Mouse (Mus musculus) embryonic facial prominence, embryonic 14.5 days (tissue): Measurements from ENCODE around the gene Erfe. TPM values are rescaled to one million over a fixed set of nuclear protein-coding genes. Genes with fewer than 3 reads are reported as not detected.
A peak's percentile ranks its signal among the peaks of the same experiment; 100 is the strongest.

Source experiments
- ATAC-seq: fragments of 200-750 bp; cut with Nextera tagmentation; 2 replicates; pipeline ENCODE4 v1.8.0; 2017; ENCODE audit warnings: low read depth, moderate number of reproducible peaks, moderate TSS enrichment
- DNase-seq: peaks from one replicate; pipeline ENCODE4 v3.0.0-alpha.2; 2015; ENCODE audit warnings: low spot score
- H3K27ac ChIP-seq: fragments of 300-500 bp; sonication (generic); replicated peaks from 2 replicates; pipeline ENCODE4 v1.5.1; 2014; ENCODE audit warnings: low read depth, mild to moderate bottlenecking, low read length, moderate library complexity
- H3K27me3 ChIP-seq: fragments of 300-500 bp; sonication (generic); replicated peaks from 2 replicates; pipeline ENCODE4 v1.6.1; 2014; ENCODE audit warnings: low read length; ENCODE audit not compliant: control insufficient read depth, insufficient read depth
- H3K36me3 ChIP-seq: fragments of 300-500 bp; sonication (generic); 2 replicates; pipeline ENCODE4 v1.6.1; 2014; ENCODE audit warnings: low read length, mixed read lengths; ENCODE audit not compliant: control insufficient read depth, insufficient read depth
- H3K4me1 ChIP-seq: fragments of 300-500 bp; sonication (generic); 2 replicates; pipeline ENCODE4 v1.6.1; 2014; ENCODE audit warnings: antibody characterized with exemption, low read length; ENCODE audit not compliant: control insufficient read depth, insufficient read depth
- H3K4me2 ChIP-seq: fragments of 300-500 bp; sonication (generic); 2 replicates; pipeline ENCODE4 v1.6.1; 2014; ENCODE audit warnings: low read depth, mild to moderate bottlenecking, low read length, moderate library complexity, mixed read lengths
- H3K4me3 ChIP-seq: fragments of 300-500 bp; sonication (generic); 2 replicates; pipeline ENCODE4 v1.5.1; 2014; ENCODE audit warnings: low read depth, mild to moderate bottlenecking, low read length
- H3K9ac ChIP-seq: fragments of 300-500 bp; sonication (generic); 2 replicates; pipeline ENCODE4 v1.6.1; 2014; ENCODE audit warnings: low read depth, mild to moderate bottlenecking, low read length, moderate library complexity, mixed read lengths
- H3K9me3 ChIP-seq: fragments of 300-500 bp; sonication (generic); 2 replicates; pipeline ENCODE4 v1.6.1; 2016; ENCODE audit warnings: low read length; ENCODE audit not compliant: control insufficient read depth
- WGBS: fragments of 180-500 bp; shearing (Covaris S2); extraction: QIAGEN DNeasy Blood & Tissue Kit; methylation state at CpG from one replicate; pipeline ENCODE4 v1.1.7; 2014; 5-methylcytosine and 5-hydroxymethylcytosine counted together
- polyA plus RNA-seq: library from polyadenylated mRNA; unstranded; fragments of >200 nt; fragmentation: Nextera tagmentation; extraction: Ambion mirVana; gene quantifications from 2 replicates; pipeline ENCODE4 v1.2.1, GENCODE M21; 2014

The Erfe gene
- polyA plus RNA-seq, 1 experiment from 2014 or later: 1.5 TPM

DNA sequence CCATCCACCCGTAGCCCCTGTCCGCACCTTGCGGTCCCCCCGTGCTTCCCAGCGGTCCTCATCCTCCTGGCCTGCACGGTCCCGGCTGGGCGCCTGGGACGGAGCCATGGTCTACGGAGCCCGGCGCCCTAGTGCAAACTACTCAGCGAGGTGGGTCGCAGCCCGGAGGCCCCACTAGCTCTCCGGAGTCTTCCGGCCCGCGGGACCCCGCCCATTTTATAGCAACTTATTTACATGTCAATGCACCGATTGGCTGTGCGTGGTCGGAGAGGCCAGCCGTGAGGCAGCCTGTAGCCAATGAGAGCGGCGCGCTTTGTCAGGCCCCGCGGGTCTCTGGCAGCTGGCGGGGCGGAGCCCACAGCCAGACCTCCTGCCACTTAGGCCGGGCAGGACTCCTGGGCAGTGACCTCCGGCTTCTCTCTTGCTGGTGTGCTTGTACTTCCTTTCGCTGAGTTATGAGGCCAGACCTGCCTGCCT lies 46.8 kb downstream of the Erfe start:
- DNase-seq: peak; percentile 99
- Histone ChIP-seq H3K4me3 (peak overlapping the region; percentile 63), H3K27me3 (0 out of 2 replicates have a peak, but pooled peaks cover 5% of the 10 kb centered on the region), H3K4me1 (peaks cover 19% of the 10 kb centered on the region), H3K9me3 (no peaks in the 10 kb centered on the region), H3K27ac (peak overlapping the region; percentile 89), H3K9ac (peak overlapping the region; percentile 74), H3K4me2 (peak overlapping the region; percentile 95), H3K36me3 (0 out of 2 replicates have a peak, but pooled peaks cover 4% of the 10 kb centered on the region)
- 0% methylated on average over 30 of the region's 34 CpGs for WGBS
- peak; percentile 93 for ATAC-seq

DNA sequence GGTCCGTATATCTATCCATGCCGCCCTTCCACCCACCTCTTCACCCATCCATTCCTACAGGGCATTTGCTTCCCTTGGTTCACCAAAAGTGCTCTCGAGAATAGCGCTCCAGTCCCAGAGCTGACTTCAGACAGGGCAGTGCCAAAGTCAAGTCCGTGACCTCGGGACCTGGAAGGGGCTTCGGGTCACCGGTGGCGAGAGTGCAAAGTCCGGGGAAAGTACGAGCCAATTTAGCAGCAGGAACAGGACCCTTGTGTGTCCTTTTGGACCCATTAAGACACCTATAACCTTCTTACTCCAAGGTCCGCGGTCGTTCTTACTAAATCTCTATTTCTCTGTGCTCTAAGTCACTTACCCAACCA lies 47.3 kb downstream of the Erfe start:
- peak overlapping the region; percentile 58 for H3K9ac ChIP-seq
- ATAC-seq (no peak), DNase-seq (no peak)
- peak overlapping the region; percentile 63 for H3K4me3 ChIP-seq
- no peaks in the 10 kb centered on the region for H3K9me3 ChIP-seq
- peak overlapping the region; percentile 95 for H3K4me2 ChIP-seq
- 0 out of 2 replicates have a peak, but pooled peaks cover 5% of the 10 kb centered on the region for H3K27me3 ChIP-seq
- H3K27ac ChIP-seq: peak overlapping the region; percentile 89
- 0 out of 2 replicates have a peak, but pooled peaks cover 4% of the 10 kb centered on the region for H3K36me3 ChIP-seq
- WGBS: under 1% methylated on average over 14 of the region's 14 CpGs
- H3K4me1 ChIP-seq: peaks cover 19% of the 10 kb centered on the region

DNA sequence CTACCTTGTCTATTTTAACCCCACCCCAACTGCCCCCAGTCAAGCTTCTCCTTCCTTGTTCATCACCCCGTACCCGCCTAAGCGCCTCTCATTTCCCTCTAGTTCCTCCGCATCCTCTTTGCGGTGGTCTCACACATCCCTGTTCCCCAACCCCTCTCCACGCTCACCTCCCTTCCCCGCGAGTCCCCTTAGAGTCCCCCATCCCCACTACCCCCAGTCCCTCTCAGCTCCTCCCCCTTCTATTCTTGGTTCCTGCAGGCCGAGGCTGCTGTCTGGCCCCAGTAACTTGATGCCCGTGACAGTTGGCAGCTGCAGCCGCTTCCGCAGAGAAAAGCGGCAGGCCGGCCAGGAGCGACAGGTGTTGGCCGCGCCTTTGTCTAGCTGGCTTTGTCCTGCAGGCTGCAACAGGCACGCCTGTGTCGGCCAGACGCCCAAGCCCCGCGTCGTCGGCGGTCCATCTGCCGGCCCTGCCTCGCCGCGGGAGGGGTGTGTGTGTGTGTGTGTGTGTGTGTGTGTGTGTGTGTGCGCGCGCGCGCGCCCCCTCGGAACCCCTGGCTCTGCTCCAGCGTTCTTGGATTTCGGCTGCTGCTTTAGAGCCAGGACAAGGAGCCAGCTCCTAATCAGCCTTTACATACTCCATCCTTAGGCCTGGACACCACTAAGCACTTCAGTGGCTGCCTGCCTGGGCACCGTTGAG lies 47.8 kb downstream of the Erfe start, which contains the start of gene Hes6:
Hes6 (minus strand) TSS at position 141 of the 697 bp plus-strand sequence.
- no peaks in the 10 kb centered on the region for H3K9me3 ChIP-seq
- under 1% methylated on average over 32 of the region's 39 CpGs for WGBS
- H3K27ac ChIP-seq: peak within 1 kb of the TSS; percentile 89
- H3K27me3 ChIP-seq: 0 out of 2 replicates have a peak, but pooled peaks cover 5% of the 10 kb centered on the region
- ATAC-seq (peak; percentile 74), DNase-seq (peak; percentile 95)
- H3K4me1 ChIP-seq: peaks cover 19% of the 10 kb centered on the region
- peak within 1 kb of the TSS; percentile 95 for H3K4me2 ChIP-seq
- peak within 1 kb of the TSS; percentile 63 for H3K4me3 ChIP-seq
- 0 out of 2 replicates have a peak, but pooled peaks cover 4% of the 10 kb centered on the region for H3K36me3 ChIP-seq
- peak within 1 kb of the TSS; percentile 74 for H3K9ac ChIP-seq

DNA sequence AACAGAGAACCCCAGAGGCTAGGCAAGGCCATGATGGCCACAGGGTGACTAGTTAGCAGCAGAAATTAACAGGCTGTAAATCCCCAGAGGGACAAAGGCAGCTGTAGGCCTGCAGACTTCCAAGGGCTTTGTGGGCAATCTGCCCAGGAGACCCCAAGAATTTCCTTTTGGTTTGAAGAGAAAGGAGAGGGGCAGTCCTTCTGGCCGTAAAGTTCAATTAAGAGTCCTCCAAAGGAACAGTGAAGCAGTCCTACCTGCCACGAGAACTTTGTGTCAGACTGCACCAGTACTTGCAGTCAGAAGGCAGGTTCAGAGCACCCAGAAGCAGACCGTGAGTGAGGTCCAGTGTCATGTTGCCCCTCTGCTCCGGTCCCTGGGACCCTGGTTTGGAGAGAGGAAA lies 48.7 kb downstream of the Erfe start:
- Histone ChIP-seq H3K4me1 (peaks cover 19% of the 10 kb centered on the region), H3K27ac (peak overlapping the region; percentile 89), H3K9ac (no peak overlapping the region; the same call in 1 of the 2 replicates), H3K4me2 (peak overlapping the region; percentile 95), H3K27me3 (0 out of 2 replicates have a peak, but pooled peaks cover 5% of the 10 kb centered on the region), H3K36me3 (0 out of 2 replicates have a peak, but pooled peaks cover 4% of the 10 kb centered on the region), H3K4me3 (no peak overlapping the region), H3K9me3 (no peaks in the 10 kb centered on the region)
- WGBS: 55% methylated on average over 4 of the region's 4 CpGs
- ATAC-seq (no peak), DNase-seq (peak; percentile 68)

DNA sequence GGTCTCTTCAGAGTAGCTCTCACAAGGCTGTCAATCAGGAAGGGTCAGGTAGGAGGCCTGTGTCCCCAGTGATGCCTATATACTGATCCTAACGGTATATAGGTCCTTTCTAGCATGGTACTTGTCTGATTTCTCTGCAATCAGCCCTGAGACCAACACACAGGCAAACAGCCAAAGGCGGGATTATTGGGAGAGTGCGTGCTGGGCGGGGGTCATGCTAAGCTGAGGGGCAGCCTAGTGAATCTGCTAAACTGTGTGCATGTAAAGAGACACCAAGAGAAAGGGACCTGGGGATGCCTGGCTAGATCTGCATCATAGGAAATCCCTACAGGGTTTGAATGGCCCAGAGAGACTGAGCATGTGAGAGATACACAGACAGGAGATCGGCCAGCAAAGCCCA lies 49.1 kb downstream of the Erfe start:
- Histone ChIP-seq H3K9me3 (no peaks in the 10 kb centered on the region), H3K36me3 (0 out of 2 replicates have a peak, but pooled peaks cover 4% of the 10 kb centered on the region), H3K27ac (peak overlapping the region; percentile 89), H3K4me3 (no peak overlapping the region), H3K4me1 (peaks cover 19% of the 10 kb centered on the region), H3K9ac (no peak overlapping the region; the same call in 1 of the 2 replicates), H3K27me3 (0 out of 2 replicates have a peak, but pooled peaks cover 5% of the 10 kb centered on the region), H3K4me2 (peak overlapping the region; percentile 95; the same call in 1 of the 2 replicates)
- ATAC-seq: no peak
- WGBS: 74% methylated on average over 5 of the region's 5 CpGs
- DNase-seq: peak; percentile 41

DNA sequence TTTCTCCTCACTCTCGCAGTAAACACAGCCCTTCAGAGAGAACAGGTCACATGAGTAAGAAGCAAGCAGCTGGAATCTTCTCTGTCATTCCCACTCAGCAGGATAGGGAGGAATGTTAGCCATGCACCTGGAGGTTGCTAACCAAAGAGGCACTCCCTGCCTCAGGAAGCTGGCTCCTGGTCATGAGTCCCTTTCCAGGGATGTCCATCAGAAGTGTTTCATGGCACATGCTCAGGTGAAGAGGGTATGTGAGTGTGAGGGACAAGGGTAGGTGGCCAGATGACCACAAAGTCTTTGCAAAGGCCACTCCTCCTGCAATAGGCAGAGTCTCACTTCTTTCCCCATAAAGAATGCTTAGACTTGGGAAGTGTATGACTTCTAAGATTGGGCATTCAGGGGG lies 51.8 kb downstream of the Erfe start:
- H3K4me2 ChIP-seq: no peak overlapping the region
- H3K36me3 ChIP-seq: 0 out of 2 replicates have a peak, but pooled peaks cover 4% of the 10 kb centered on the region
- peaks cover 11% of the 10 kb centered on the region for H3K4me1 ChIP-seq
- no peak overlapping the region for H3K4me3 ChIP-seq
- H3K9ac ChIP-seq: no peak overlapping the region
- no peaks in the 10 kb centered on the region for H3K27me3 ChIP-seq
- ATAC-seq: no peak
- no peak for DNase-seq
- H3K27ac ChIP-seq: no peak overlapping the region
- no peaks in the 10 kb centered on the region for H3K9me3 ChIP-seq
- 68% methylated on average over 1 of the region's 1 CpGs for WGBS

DNA sequence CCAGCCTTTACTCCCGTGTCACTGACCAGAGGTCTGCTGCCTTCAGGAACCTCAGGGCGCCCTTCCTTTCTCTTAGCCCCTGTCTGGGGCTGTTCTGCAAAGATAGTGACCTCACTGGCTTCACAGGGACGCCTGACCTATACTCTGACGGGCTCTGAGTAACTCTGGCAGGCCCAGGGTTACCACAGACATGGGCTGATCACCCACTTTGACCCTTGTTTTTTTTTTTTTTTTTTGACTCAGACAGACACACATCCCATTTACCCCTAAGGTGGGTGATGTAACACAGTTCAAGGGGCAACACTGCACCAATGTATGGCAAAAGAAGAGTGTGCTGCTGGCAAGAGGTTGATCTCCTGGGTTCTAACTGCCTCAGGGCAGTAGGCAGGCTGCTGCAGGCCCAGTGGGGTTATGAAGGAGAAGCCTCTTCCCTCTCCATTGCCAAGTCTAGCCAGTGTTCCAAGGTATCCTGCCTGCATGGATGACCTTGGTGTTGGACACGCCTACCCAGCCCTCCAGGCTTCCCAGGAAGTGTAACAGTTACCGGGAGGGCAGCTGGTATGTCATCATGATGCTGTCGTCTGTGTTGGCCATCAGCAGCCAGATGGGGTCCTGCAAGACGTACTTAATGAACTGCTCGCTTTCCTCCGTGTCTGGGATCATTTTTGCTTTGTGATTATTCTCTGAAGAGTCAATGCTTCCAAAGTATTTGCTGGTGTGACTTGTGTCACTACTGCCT lies 53.8 kb downstream of the Erfe start:
- peaks cover 5% of the 10 kb centered on the region for H3K4me1 ChIP-seq
- H3K4me2 ChIP-seq: no peak overlapping the region
- no peak overlapping the region for H3K27ac ChIP-seq
- H3K36me3 ChIP-seq: 0 out of 2 replicates have a peak, but pooled peaks cover 4% of the 10 kb centered on the region
- 59% methylated on average over 10 of the region's 10 CpGs for WGBS
- no peak for DNase-seq
- no peak overlapping the region for H3K4me3 ChIP-seq
- H3K9ac ChIP-seq: no peak overlapping the region
- H3K9me3 ChIP-seq: no peaks in the 10 kb centered on the region
- H3K27me3 ChIP-seq: no peaks in the 10 kb centered on the region
- no peak for ATAC-seq

DNA sequence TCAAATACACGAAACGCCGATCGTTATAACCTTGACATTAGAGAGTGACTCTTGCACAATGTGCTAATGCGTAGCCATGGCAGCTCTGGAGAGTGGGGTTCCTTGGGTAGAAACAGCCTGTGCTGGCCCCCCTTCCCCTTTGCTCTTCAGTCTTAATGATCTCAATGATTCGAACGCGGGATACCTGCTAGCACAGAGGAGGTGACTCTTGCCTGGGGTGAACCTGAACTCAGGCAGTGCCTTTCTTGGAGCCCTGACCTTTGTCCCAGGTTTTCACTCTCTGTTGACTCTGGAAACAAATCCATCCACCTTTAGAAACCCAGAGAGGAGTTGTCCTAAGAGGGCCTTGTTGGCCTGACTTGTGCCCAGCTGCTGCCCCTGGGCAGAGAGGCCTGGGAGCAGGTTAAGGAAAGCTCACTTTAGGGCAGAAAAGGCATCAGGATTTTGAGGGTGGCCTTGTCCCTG lies 54.4 kb downstream of the Erfe start:
- Histone ChIP-seq H3K9ac (no peak overlapping the region), H3K36me3 (0 out of 2 replicates have a peak, but pooled peaks cover 4% of the 10 kb centered on the region), H3K4me3 (no peak overlapping the region), H3K4me2 (no peak overlapping the region), H3K27me3 (no peaks in the 10 kb centered on the region), H3K27ac (no peak overlapping the region), H3K9me3 (no peaks in the 10 kb centered on the region), H3K4me1 (no peaks in the 10 kb centered on the region)
- 92% methylated on average over 8 of the region's 8 CpGs for WGBS
- no peak for ATAC-seq
- no peak for DNase-seq
